Mouse (Mus musculus) thymus, adult 2 months (tissue): ENCODE measurements around the gene Mfsd11.

Source experiments
- CTCF ChIP-seq: fragments of 200-500 bp; IDR thresholded peaks from 2 replicates; pipeline ENCODE4 v1.5.1; 2012; ENCODE audit warnings: mild to moderate bottlenecking, control low read depth, low read length, moderate library complexity, borderline replicate concordance; ENCODE audit not compliant: control insufficient read depth, poor library complexity, insufficient read depth; ENCODE audit errors: extremely low read depth
- POLR2A ChIP-seq: fragments of 200-500 bp; IDR thresholded peaks from 2 replicates; pipeline ENCODE4 v1.6.1; 2012; ENCODE audit warnings: mild to moderate bottlenecking, low read length, control low read depth, moderate library complexity; ENCODE audit not compliant: control insufficient read depth, poor library complexity, insufficient read depth; ENCODE audit errors: extremely low read depth

GRCm38 (mm10) chr11:116905741-116906456, 53.7 kb downstream of the Mfsd11 start:
- no peak for TF ChIP-seq POLR2A
- TF ChIP-seq CTCF: no peak
